In the genomic region with DNA sequence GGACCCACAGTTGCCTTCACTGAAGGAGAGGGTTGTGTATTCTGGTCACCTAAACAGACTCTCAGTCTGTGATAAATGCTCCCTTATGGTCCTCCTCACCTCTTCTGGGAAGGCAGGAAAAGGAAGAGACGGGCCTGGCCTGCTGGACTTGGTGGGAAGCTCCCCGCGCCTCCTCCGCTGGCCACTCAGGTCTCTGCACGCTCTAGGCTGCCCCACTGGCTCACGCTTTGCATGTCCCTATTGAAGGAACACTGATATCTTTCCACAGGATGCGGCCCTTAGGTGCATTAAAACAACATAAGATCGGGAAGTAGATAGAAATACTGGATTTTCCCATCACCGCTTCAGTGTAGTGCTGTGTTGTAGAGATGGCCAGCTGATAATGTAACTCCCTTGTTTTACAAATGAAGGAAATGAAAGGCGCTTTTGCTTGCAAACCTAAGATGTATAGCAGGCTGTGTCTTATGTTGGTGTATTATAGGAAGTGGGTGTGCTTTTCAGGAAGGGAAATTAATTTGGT, we compare ENCODE assay signal across 22 mouse cellular contexts.
DNase-seq lines count a peak whose midpoint lies in the region.
"Had no signal": no experiment of that assay in that cellular context is flagged by ENCODE, and none has a peak within 500 bp of the region (broad histone marks: within the 10 kb centered on the region; RNA-seq: fewer than 3 reads in every experiment).

No protein-coding gene starts in this region.

- H3K27ac ChIP-seq in limb, embryonic 10.5 days = no peak overlapping the region
- H3K27ac ChIP-seq: embryonic facial prominence, embryonic 15.5 days; forebrain, embryonic 10.5 days; heart, embryonic 13.5 days; hindbrain, embryonic 13.5 days; hindbrain, postnatal 0 days had no signal

- H3K4me1 ChIP-seq in limb, embryonic 10.5 days = no peaks in the 10 kb centered on the region
- H3K4me1 ChIP-seq: embryonic facial prominence, embryonic 15.5 days; forebrain, embryonic 10.5 days; hindbrain, embryonic 13.5 days had no signal

- no peaks in the 10 kb centered on the region for H3K27me3 ChIP-seq in limb, embryonic 10.5 days (ENCODE audit: low read depth, poor library complexity, severe bottlenecking)
- H3K27me3 ChIP-seq: embryonic facial prominence, embryonic 15.5 days; heart, embryonic 13.5 days; hindbrain, embryonic 13.5 days had no signal

- peak; percentile 90 for DNase-seq in heart, adult 11 months
- DNase-seq in heart, postnatal 14 days = no peak
- DNase-seq in heart, postnatal 4 days = peak; percentile 24
- no peak for DNase-seq in heart, adult 9 months (ENCODE audit: low spot score in 2 of 2)
- DNase-seq in lung, postnatal 25 days (ENCODE audit: low spot score) = peak; percentile 51
- DNase-seq in T-cell, adult 2 months (ENCODE audit: low spot score) = no peak
- DNase-seq in limb, embryonic 10.5 days (ENCODE audit: low spot score) = no peak
- DNase-seq: adrenal gland, postnatal 10 days; B cell, adult 2 months; cerebellum, adult 11 months; cerebellum, adult 8-10 months; cerebellum, postnatal 14 days; embryo, embryonic 11 days; gastrocnemius, postnatal 36 days; heart, adult 18-20 months had no signal

- WGBS in limb, embryonic 10.5 days = 95% methylated on average over 10 of the region's 10 CpGs

- H3K4me3 ChIP-seq in limb, embryonic 10.5 days = no peak overlapping the region
- H3K4me3 ChIP-seq: embryonic facial prominence, embryonic 15.5 days; erythroblast, embryonic 14.5 days; forebrain, embryonic 10.5 days; heart, embryonic 13.5 days; hindbrain, embryonic 13.5 days had no signal

- H3K36me3 ChIP-seq in limb, embryonic 10.5 days = peaks cover 65% of the 10 kb centered on the region

- H3K9me3 ChIP-seq in limb, embryonic 10.5 days (replicated peaks) = no peaks in the 10 kb centered on the region
- H3K9me3 ChIP-seq: embryonic facial prominence, embryonic 15.5 days; forebrain, embryonic 10.5 days; G1E; heart, embryonic 13.5 days had no signal

- intact Hi-C loops in heart, postnatal 14 days (cut with DNase I) = loop anchor here (10.0 kb wide), 2 partner anchors 172 to 392 kb away; a partner anchor contains a TSS

Comparison
In these comparisons a context has a peak if more than half of its experiments do, and no peak if none do; other contexts are left out.
1. DNase-seq: peak in heart, adult 11 months (single experiment), heart, postnatal 4 days (single experiment) and lung, postnatal 25 days (single experiment); none in heart, postnatal 14 days (0 of 2), heart, adult 9 months (0 of 2), T-cell, adult 2 months (single experiment) and limb, embryonic 10.5 days (single experiment).